Mouse (Mus musculus) brain, embryonic 14.5 days (tissue): ENCODE results near the gene Tenm4. TPM values are rescaled to one million over a fixed set of nuclear protein-coding genes. Genes with fewer than 3 reads are reported as not detected.
A peak's percentile ranks its signal among the peaks of the same experiment; 100 is the strongest.

Experiments used
- DNase-seq: peaks from one replicate; pipeline ENCODE4 v3.0.0-alpha.2; 2011; ENCODE audit warnings: low read depth
- CTCF ChIP-seq: fragments of 200-500 bp; IDR thresholded peaks from 2 replicates; pipeline ENCODE4 v1.5.1; 2012; ENCODE audit warnings: inconsistent platforms, mild to moderate bottlenecking, moderate library complexity, borderline replicate concordance; ENCODE audit not compliant: insufficient read depth, insufficient read length; ENCODE audit errors: extremely low read depth
- POLR2A ChIP-seq: fragments of 200-500 bp; IDR thresholded peaks from 2 replicates; pipeline ENCODE4 v1.6.1; 2012; ENCODE audit warnings: mild to moderate bottlenecking, inconsistent platforms, borderline replicate concordance; ENCODE audit not compliant: poor library complexity, insufficient read depth, insufficient read length, severe bottlenecking; ENCODE audit errors: extremely low read depth
- polyA plus RNA-seq: library from polyadenylated mRNA; depleted of rRNA; stranded (reverse); fragments of >200 nt; gene quantifications from 2 replicates; pipeline ENCODE4 v1.2.3, GENCODE M21; 2012

Tenm4 gene
- polyA plus RNA-seq, 1 experiment = 31.2 TPM

DNA sequence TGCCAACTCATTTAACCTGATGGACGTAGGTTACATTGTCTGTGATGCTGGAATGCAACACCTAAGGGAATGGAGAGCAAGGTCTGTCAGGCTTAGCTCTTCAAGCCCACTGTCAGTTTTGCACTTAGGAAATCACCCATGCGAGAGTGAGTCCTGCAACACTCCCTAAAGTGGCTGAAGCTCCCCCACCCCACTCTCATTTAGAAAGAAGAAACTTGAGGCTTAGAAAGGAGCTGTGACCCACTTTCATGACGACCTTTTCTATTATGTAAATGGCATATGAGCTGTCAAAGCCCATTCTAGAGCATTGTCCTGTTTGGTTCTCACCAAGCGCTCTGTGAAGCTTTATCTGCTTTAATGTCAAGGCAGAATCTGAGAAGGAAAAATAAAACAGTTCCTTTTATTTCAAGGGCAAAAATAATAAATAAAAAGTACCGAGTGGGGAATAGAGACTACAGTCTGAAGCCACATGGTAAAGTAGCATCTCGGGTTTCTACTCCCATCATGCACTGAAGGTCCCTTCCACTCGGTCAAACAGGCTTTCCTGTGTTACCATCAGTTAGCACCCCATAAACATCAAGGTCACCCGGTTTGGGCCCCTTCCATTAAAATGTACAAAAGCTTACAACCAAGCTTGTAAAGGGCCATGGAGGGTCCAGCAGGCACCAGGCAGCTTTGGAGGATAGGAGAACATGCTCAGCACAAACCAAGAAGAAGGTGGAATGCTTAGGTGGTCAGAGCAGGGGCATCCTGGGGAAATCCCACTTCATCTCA is 621.6 kb downstream of the Tenm4 start:
- TF ChIP-seq CTCF = no peak
- no peak for TF ChIP-seq POLR2A
- DNase-seq = no peak

DNA sequence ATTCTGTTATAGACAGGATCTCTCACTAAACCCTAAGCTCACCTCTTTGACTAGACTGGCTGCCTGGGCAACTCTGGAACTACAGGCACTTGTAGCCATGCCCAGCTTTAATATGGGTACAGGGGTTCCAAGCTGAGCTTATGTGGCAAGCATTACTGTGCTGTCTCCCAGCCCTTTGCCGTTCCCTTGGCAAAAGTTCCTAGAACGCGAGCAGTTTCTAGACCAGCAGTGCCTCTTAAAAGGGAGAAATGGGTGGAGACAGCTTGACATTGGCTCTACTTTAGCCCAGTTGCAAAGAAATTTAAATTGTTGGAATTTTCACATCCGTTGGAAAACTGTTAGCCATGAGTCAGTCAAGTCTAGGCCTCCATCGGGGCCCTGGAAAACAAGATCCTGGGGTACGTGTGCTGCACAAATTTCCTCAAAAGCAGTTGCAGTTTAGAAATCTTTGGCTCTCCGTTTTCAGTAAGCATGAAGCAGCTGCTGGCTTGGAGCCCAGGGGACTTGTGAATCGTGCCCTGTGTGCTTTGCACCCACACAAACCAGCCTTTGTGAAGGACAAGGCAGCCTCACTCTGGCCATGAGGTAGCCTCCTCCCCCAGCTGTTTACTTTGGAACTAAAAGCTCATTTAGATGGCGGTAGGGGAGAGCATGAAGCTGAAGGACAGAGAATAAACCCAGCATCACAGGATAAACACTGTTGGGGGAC is 625.1 kb downstream of the Tenm4 start:
- peak; percentile 98 for DNase-seq
- TF ChIP-seq CTCF (no peak), POLR2A (no peak)

DNA sequence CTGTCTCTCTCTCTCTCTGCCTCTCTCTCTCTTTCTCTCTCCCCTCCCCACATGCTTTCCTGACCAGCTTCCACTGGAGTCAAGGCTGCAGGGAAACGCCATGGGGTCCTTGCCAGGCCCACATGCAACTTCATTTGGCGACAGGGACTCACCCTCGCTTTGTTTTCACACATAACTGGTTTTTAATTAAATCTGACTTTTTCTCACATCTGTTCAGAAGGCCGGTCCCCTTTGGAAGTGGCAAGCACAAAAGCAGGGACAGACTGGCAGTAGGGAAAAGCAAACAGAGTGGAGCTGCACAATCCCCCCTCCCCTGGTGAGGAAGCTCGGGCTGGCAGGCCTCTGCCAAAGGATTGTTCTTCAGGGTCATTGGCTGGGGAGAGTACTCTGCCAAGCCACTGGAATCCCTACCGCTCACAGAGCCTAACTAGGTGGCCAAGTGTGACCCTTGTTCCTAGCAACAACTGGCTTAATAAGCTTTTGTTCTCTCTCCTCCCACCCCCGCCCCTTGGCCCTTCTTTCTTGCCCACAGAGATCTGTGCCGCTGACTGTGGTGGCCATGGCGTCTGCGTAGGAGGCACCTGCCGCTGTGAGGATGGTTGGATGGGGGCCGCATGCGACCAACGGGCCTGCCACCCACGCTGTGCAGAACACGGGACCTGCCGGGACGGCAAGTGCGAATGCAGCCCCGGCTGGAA is 625.9 kb downstream of the Tenm4 start:
- peak; percentile 93 for DNase-seq
- TF ChIP-seq POLR2A (no peak), CTCF (no peak)

DNA sequence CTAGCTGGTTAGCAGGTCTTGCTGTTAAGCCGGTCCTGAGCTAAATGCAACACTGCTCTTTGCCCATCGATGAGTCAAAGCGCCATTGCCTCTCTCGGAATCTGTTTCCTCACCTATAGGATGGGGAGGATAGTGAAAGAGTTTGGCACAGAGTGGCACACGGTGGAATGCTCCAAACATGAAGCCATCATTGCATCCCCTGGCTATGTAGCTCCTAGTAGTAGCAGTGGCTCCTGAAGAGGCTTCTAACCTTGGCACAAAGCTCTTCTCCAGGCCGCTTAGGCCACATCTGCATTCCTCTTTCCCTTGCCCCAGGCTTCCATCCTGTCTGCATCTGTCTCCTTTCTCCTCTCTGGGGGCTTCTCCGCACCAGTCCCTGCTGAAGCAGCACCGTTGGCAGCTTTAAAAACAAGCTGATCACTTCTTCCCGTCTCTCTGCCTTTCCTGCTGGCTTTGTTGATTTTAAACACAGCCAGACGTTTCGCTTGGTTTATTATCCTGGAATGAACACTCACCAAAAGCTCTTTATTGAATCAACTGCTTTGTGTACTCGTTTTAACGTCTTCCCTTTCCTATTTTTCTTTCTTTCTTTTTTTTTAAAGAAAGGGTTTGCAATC is 626.8 kb downstream of the Tenm4 start:
- DNase-seq = peak; percentile 68

DNA sequence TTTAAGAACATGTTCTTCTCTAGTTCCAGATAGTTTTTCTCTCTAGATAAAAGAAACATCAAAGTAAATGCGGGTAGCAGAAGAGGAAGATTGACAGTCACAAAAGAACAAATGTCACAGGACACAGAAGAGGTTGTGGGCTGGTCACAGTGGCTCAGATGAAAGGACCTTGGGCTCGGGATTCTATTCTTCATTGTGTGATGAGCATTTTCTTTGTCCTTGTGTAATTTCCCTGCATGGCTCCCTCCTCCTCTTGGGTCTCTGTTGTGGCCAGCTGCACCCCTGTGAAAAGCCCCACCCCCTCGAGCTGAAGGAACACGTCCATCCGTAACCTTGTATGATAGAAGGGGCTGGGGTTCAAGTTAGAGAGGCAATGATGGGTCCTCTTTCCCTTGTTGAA is 628.8 kb downstream of the Tenm4 start:
- DNase-seq = no peak
- TF ChIP-seq POLR2A = no peak
- no peak for TF ChIP-seq CTCF

More for the DNA sequence above, 626.8 kb downstream of the Tenm4 start:
- TF ChIP-seq CTCF (no peak), POLR2A (no peak)

DNA sequence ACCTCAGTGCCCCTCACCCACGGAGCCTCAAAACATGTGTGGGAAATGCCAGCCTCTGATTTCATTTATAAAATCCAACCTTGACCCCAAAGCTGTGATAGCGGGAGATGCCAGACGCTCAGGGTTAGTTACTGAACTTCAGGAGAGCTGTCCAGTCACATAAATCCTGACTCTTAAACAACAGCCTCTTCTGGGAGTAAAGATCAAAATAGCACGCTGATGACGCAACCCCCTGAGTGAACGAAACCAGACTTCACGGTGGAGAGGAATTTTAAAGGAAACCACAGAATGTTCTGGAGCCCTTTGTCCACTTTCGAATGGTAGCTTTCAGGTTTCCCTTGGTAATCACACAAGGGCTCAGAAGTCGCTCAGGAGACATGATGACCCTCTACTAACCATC is 630.3 kb downstream of the Tenm4 start:
- no peak for TF ChIP-seq CTCF
- no peak for TF ChIP-seq POLR2A
- no peak for DNase-seq

DNA sequence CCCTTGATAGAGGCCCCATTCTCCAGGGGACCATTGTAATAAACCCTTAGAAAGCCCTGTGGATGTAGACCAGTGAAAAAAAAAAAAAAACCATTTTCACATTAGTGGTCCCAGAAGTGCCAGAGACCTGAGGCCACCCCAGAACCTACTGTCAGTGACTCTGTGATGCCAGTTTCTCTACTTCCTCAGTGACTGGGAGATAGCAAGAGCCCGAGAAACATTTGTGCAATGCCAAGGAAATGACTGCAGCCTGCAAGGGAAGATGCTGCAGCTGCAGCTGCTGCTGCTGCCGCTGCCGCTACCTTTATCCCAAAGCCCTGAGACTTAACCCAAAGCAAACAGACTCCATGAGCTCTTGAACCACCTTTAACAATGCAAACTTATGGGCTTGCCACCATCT is 631.2 kb downstream of the Tenm4 start:
- TF ChIP-seq CTCF (no peak), POLR2A (no peak)
- DNase-seq = no peak

DNA sequence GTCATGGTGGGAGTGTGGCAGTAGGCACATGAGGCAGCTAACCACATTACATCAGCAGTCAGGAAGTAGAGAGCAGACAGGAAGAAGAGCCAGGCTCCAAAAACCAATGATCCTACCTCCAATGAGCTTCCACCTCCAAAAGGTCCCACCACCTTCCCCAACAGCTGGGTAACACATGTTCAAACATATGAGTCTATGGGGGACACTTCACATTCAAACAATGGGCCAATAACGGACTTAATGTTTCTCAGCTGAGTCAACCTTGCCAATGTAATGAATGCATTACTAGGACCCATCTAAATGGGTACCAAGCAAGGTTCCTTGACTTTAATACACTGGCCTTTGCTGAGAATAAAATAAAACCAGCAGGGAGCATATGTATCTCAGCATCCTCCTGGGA is 635.5 kb downstream of the Tenm4 start:
- no peak for TF ChIP-seq POLR2A
- TF ChIP-seq CTCF = no peak
- no peak for DNase-seq

DNA sequence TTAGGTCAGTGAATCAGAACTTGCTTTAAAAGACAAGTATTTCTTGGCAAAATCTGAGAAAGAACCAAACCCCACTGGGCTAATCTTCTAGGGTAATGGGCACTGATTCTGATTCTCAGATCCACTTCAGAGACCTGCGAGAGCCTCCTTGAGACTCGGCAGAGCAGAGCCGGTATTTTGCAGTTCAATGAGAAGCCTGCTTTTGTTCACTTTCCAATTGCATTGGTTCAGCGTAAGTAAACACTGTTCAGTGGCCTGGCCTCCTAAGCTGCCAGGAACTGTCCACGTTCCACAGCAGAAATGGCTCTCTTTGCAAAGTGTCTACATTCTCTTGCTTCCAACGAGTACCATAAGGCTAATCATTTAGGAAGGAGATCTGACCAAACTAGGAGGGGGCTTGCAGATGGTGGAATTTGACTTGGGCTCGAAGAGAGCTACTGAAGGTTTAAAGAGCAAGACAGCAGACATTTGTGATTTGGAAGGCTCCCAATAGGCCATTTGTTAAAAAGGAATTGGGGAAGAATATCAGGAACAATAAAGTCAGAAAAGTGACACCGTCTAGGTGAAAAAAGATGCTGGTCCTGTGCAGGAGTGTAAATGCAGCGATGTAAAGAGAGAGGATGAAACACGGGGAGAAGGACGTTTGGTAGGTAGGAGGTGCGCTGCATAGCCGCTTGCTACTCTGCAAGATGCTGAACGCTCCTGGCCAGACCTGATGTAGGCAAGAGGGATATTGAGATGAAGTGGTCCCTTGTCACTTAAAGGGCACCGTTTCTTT is 636.4 kb downstream of the Tenm4 start:
- DNase-seq = peak; percentile 73
- TF ChIP-seq CTCF = no peak
- TF ChIP-seq POLR2A = no peak

DNA sequence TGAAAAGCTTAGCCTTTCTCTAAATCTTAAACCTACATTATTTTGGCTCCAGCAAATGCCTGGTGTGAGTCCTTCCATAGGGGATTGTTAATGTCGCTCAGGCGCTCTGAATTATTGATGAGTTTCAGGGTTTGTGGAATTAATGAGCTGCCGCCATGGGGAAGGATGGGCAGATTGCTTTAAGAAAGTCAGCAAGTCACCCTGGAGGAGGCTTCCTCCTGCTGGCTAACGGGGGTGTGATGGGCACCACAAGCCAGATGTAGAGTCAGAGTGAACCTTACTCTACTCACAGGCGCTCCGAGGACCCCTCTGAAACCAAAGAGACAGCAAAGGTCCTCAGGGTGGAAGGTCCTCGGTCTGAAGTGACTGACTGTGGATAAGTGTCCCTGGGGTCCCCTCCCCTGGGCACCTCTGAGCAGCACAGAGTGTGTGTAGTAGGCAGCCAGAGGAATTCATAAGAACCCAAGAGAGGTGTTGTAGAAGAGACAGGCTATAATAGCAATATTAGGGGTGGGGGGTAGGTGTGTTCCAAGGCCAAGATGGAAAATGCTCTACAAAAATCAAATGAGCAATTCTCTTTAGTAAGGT is 637.1 kb downstream of the Tenm4 start:
- DNase-seq = peak; percentile 77
- TF ChIP-seq CTCF (no peak), POLR2A (no peak)
